Mouse (Mus musculus) cortical plate, adult 2 months (tissue): ENCODE measurements around the gene Ltf. TPM values are rescaled to one million over a fixed set of nuclear protein-coding genes. Genes with fewer than 3 reads are reported as not detected.

Source experiments
- H3K27ac ChIP-seq: fragments of 200-500 bp; 2 replicates; pipeline ENCODE4 v1.5.1; 2012; ENCODE audit warnings: low read length, control low read depth, inconsistent platforms; ENCODE audit not compliant: insufficient read depth
- H3K4me1 ChIP-seq: fragments of 200-500 bp; 2 replicates; pipeline ENCODE4 v1.6.1; 2011; ENCODE audit warnings: low read length; ENCODE audit not compliant: control insufficient read depth, insufficient read depth
- H3K4me3 ChIP-seq: fragments of 200-500 bp; 2 replicates; pipeline ENCODE4 v1.5.1; 2011; ENCODE audit warnings: mild to moderate bottlenecking, low read length, control low read depth; ENCODE audit not compliant: insufficient read depth
- CTCF ChIP-seq: fragments of 200-500 bp; IDR thresholded peaks from 2 replicates; pipeline ENCODE4 v1.5.1; 2011; ENCODE audit warnings: mild to moderate bottlenecking, control low read depth, low read length; ENCODE audit not compliant: insufficient read depth; ENCODE audit errors: extremely low read depth
- POLR2A ChIP-seq: fragments of 200-500 bp; IDR thresholded peaks from 2 replicates; pipeline ENCODE4 v1.6.1; 2011; ENCODE audit warnings: mild to moderate bottlenecking, low read length, control low read depth; ENCODE audit not compliant: insufficient read depth; ENCODE audit errors: extremely low read depth
- polyA plus RNA-seq: library from polyadenylated mRNA; depleted of rRNA; stranded (reverse); fragments of >200 nt; gene quantifications from 2 replicates; pipeline ENCODE4 v1.2.3, GENCODE M21; 2012

Gene Ltf
- polyA plus RNA-seq, 1 experiment: not detected

- no peak for TF ChIP-seq CTCF
- no peak for TF ChIP-seq POLR2A
Measured at GRCm38 (mm10) chr9:111012041-111012440, 7.0 kb upstream of the Ltf start.

GRCm38 (mm10) chr9:111015658-111016057 is 3.4 kb upstream of the Ltf start:
- no peak overlapping the region for H3K4me3 ChIP-seq
- no peak overlapping the region for H3K27ac ChIP-seq
- TF ChIP-seq CTCF: no peak
- TF ChIP-seq POLR2A: no peak
- no peaks in the 10 kb centered on the region for H3K4me1 ChIP-seq

More at GRCm38 (mm10) chr9:111012041-111012440, 7.0 kb upstream of the Ltf start:
- H3K4me1 ChIP-seq: no peaks in the 10 kb centered on the region
- H3K27ac ChIP-seq: no peak overlapping the region
- H3K4me3 ChIP-seq: no peak overlapping the region

DNA sequence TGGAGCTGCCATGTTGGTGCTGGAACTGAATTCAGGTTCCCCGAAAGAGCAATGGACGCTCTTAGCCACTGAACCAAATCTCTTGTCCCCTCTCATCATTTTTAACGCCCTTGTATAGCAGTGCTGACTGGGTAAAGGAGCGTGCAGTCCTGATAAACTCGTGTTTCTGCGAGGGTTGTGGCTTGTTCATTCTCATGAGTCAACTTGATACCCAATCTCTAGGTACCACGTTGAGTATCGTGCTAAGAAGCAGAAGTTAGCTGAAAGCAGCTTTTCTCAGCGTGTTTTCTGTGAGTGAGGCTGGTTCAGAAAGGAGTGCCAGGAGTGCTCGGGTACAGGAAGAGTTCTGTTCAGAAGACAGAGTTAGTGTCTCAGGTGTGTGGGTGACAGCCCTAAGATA is 7.7 kb downstream of the Ltf start:
- Histone ChIP-seq H3K27ac (no peak overlapping the region), H3K4me1 (no peaks in the 10 kb centered on the region), H3K4me3 (no peak overlapping the region)
- TF ChIP-seq POLR2A: no peak
- TF ChIP-seq CTCF: no peak

DNA sequence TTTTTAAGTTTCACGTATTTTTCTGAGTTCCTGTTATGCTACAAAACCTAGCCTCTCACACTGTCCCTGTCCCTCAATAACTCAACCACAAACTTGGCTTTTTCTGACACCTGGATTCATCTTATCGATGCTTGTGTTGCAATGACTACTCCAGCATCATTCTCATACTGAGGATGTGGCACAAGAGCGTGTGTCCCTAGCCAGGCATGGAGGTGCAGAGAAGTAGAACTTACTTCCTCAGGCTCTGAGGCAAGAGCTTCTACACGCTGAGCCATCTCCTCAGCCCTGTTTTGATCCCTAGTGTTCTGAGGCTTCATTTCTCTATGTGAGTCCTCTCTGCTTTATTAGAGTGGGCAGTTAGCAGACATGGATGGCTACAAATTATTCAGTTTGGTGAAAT is 14.6 kb downstream of the Ltf start:
- no peak overlapping the region for H3K4me3 ChIP-seq
- no peak overlapping the region for H3K27ac ChIP-seq
- no peaks in the 10 kb centered on the region for H3K4me1 ChIP-seq
- TF ChIP-seq POLR2A (no peak), CTCF (no peak)

DNA sequence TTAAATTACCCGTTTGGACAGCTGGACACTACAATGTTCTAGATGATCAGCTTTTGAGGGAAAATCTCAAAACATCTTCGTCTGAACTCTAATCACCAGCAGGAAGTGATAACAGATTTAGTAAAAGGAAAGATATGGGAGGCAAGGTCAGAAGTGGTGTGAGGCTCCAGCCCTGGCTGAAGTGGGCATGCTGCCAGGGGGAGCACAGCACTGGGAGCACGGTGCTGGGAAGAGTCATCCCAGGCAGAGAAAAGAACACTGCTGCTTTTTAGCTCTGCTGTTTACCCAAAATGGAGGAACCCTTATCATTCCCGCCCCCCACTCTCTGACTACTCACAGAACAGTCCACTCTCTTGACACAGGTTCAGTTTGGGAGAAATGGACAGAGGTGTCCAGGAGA is 20.9 kb downstream of the Ltf start:
- TF ChIP-seq POLR2A (no peak), CTCF (no peak)

DNA sequence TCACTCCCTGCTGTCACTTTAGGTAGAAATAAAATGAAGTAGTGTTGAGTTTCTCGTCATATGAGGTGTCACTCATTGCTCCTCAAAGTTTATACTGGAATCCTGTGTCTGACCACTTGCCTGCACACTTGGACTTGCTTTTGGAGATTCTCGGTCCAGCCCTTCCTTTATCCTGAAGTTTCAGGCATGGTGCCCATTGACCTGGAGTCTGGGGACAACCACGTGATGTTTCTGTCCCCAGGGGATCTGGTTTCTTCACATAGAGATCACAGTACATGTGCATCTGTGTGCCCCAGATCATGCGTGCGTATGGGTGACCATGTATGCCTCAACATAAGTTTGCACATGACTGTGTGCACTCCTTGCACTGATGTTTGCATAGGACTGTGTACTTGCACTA is 23.2 kb downstream of the Ltf start:
- no peak overlapping the region for H3K4me3 ChIP-seq
- no peaks in the 10 kb centered on the region for H3K4me1 ChIP-seq
- no peak overlapping the region for H3K27ac ChIP-seq
- no peak for TF ChIP-seq CTCF
- no peak for TF ChIP-seq POLR2A

More for the DNA sequence above, 20.9 kb downstream of the Ltf start:
- no peak overlapping the region for H3K27ac ChIP-seq
- H3K4me3 ChIP-seq: no peak overlapping the region
- no peaks in the 10 kb centered on the region for H3K4me1 ChIP-seq

- H3K4me3 ChIP-seq: no peak overlapping the region
- H3K4me1 ChIP-seq: no peaks in the 10 kb centered on the region
- no peak for TF ChIP-seq CTCF
- no peak for TF ChIP-seq POLR2A
- no peak overlapping the region for H3K27ac ChIP-seq
Measured at GRCm38 (mm10) chr9:111046222-111046621, 27.2 kb downstream of the Ltf start.

DNA sequence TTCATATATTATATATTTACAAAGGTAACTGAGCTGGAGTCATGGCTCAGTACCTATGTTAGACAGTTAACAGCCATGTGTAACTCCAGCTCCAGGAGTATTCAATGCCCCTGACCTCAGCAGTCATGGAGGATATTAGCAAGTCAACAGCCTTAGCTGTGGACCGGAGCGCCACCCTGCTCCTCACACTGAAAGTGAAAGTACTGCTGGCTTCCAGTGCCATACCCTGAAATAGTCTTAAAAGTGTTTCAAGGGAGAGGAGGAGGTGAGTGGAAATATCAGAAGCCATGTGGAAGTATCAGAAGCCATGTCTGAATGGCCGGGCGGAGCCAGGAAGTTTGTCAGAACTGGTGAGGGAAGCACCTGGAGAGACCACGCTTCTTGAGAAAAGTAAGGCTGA is 28.2 kb downstream of the Ltf start:
- no peaks in the 10 kb centered on the region for H3K4me1 ChIP-seq
- H3K4me3 ChIP-seq: no peak overlapping the region
- H3K27ac ChIP-seq: no peak overlapping the region
- TF ChIP-seq POLR2A (no peak), CTCF (no peak)

DNA sequence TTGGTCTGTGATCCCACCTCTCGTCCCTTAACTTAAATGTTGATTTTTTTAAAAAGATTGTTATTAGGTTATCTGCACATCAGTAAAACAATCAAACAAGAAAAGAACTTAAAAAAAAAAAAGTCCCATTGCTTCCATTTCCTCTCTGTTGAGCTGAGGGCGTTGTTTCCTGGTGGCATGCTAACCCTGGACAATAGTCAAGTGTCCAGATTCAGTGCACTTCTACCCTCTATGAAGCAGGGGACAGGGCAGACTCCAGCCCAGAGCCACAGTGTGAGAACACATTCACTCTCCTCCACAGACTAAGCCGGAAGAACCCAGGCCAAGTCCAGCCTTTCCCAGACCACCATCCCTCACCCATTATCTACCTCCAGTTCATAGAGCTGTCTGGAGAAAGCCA is 29.4 kb downstream of the Ltf start:
- Histone ChIP-seq H3K4me3 (no peak overlapping the region), H3K27ac (0 out of 2 replicates have a peak overlapping the region, but pooled peaks have one; percentile 1), H3K4me1 (no peaks in the 10 kb centered on the region)
- TF ChIP-seq POLR2A (no peak), CTCF (no peak)

- Histone ChIP-seq H3K27ac (no peak overlapping the region), H3K4me1 (no peaks in the 10 kb centered on the region), H3K4me3 (no peak overlapping the region)
- TF ChIP-seq CTCF: no peak
- TF ChIP-seq POLR2A: no peak
Measured at GRCm38 (mm10) chr9:111054923-111055322, 35.9 kb downstream of the Ltf start.

DNA sequence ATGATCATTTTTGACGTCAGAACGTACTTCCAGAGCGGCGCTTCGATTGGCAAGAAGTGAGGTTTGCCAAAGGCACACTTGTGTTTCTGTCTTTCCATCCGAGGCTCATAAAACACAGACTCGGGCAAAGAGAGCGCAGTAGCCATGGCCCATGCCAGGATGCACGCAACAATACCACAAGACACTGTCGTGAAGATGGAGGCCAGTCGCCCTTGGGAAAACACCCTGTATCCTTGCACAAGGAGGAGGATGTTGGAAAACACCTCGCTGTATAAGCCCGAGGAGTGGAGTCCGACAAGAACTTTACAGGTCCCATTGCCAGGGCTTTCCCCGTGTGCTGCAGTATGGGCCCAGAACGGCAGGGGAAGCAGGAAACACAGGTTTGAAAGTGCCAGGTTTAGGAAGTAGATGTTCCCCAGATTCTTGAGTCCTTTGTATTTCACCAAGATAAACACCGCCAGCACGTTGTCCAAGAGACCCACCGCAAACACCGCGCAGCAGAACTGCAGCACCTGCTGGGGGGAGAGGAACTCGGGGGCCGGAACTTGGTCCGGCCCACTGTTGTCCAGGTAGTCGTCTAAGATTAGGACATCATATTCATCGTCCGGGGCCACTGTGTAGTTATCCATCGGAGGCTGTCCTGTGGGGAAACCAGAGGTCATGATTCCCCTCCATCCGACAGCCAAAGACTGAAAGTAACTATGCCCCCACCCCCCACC is 36.9 kb downstream of the Ltf start:
- H3K4me3 ChIP-seq: peak overlapping the region; percentile 33
- no peaks in the 10 kb centered on the region for H3K4me1 ChIP-seq
- H3K27ac ChIP-seq: no peak overlapping the region
- TF ChIP-seq POLR2A: no peak
- TF ChIP-seq CTCF: no peak
